In genomic region chr7:102250631-102251214, GRCm38 (mm10) we compare ENCODE assay signal across 1 mouse cellular context.
A peak's percentile ranks its signal among the peaks of the same experiment; 100 is the strongest.
TF ChIP-seq lines count a peak whose summit lies in the region.

No protein-coding gene starts in this region.

TF ChIP-seq in MEL, 35 proteins besides CTCF, POLR2A, EP300 and RAD21:
- TF ChIP-seq GABPA (IDR thresholded peaks at IDR 0.05; ENCODE audit: low read depth, low read length): no peak
- TF ChIP-seq KAT2A (conservative IDR thresholded peaks at IDR 0.05; ENCODE audit: low read depth, low read length): no peak
- no peak; the same call in 1 of the 2 replicates for TF ChIP-seq CHD1 (IDR thresholded peaks at IDR 0.05; ENCODE audit: low read depth, low read length)
- peak; percentile 93 for TF ChIP-seq MAX (IDR thresholded peaks at IDR 0.05; ENCODE audit: low read length)
- peak; percentile 96 for TF ChIP-seq MXI1 (IDR thresholded peaks at IDR 0.05; ENCODE audit: low read depth, low read length)
- 0 out of 2 replicates have a peak, but pooled peaks have one; percentile 4 for TF ChIP-seq NELFE (IDR thresholded peaks at IDR 0.05; ENCODE audit: low read depth, low read length)
- peak; percentile 58; the same call in 1 of the 2 replicates for TF ChIP-seq USF1 (IDR thresholded peaks at IDR 0.05; ENCODE audit: low read depth, low read length)
- TF ChIP-seq MYC (IDR thresholded peaks at IDR 0.05; ENCODE audit: low read depth, low read length): peak; percentile 95
- TF ChIP-seq SMC3 (IDR thresholded peaks at IDR 0.05; ENCODE audit: low read depth, low read length): peak; percentile 54
- TF ChIP-seq POLR2AphosphoS2 (IDR thresholded peaks at IDR 0.05; ENCODE audit: low read length): no peak
- peak; percentile 50; the same call in 1 of the 2 replicates for TF ChIP-seq ETS1 (IDR thresholded peaks at IDR 0.05; ENCODE audit: low read depth, low read length)
- no peak for TF ChIP-seq ZKSCAN1 (IDR thresholded peaks at IDR 0.05; ENCODE audit: low read depth, low read length)
- TF ChIP-seq SIN3A (IDR thresholded peaks at IDR 0.05; ENCODE audit: low read length): peak; percentile 77
- TF ChIP-seq JUND (IDR thresholded peaks at IDR 0.05; ENCODE audit: low read depth, low read length): no peak
